Mouse (Mus musculus): ENCODE measurements at regions not wholly inside any gene's neighbourhood (a gene's known extent, or its start where the extent isn't known, plus 50 kb on each side); places are given as distances from the start of the nearest gene placed in this dataset.

- no peak for ATAC-seq (ENCODE audit: low FRiP score, low read depth)
- no peaks in the 10 kb centered on the region for H3K36me3 ChIP-seq
Measured at GRCm38 (mm10) chrX:142507475-142507874, 117.1 kb upstream of the Acsl4 start.

GRCm38 (mm10) chrX:142516406-142517131, 126.2 kb upstream of the Acsl4 start:
- no peaks in the 10 kb centered on the region for H3K27me3 ChIP-seq
- H3K4me2 ChIP-seq: no peak overlapping the region
- no peaks in the 10 kb centered on the region for H3K4me1 ChIP-seq (replicated peaks)
- H3K36me3 ChIP-seq: no peaks in the 10 kb centered on the region
- H3K9ac ChIP-seq: no peak overlapping the region
- ATAC-seq (ENCODE audit: low FRiP score, low read depth): no peak
- no peak overlapping the region for H3K27ac ChIP-seq (replicated peaks)
- WGBS: 92% methylated on average over 5 of the region's 5 CpGs
- no peaks in the 10 kb centered on the region for H3K9me3 ChIP-seq
- no peak overlapping the region for H3K4me3 ChIP-seq

More at GRCm38 (mm10) chrX:142507475-142507874, 117.1 kb upstream of the Acsl4 start:
- Histone ChIP-seq H3K4me2 (no peak overlapping the region), H3K4me3 (no peak overlapping the region), H3K9ac (no peak overlapping the region), H3K9me3 (no peaks in the 10 kb centered on the region), H3K4me1 (replicated peaks) (no peaks in the 10 kb centered on the region), H3K27me3 (no peaks in the 10 kb centered on the region), H3K27ac (replicated peaks) (no peak overlapping the region)

GRCm38 (mm10) chrX:142517205-142517604, 126.9 kb upstream of the Acsl4 start:
- no peaks in the 10 kb centered on the region for H3K4me1 ChIP-seq (replicated peaks)
- H3K9ac ChIP-seq: no peak overlapping the region
- H3K27ac ChIP-seq (replicated peaks): no peak overlapping the region
- no peak for ATAC-seq (ENCODE audit: low FRiP score, low read depth)
- no peaks in the 10 kb centered on the region for H3K9me3 ChIP-seq
- 80% methylated on average over 5 of the region's 5 CpGs for WGBS
- H3K4me2 ChIP-seq: no peak overlapping the region
- H3K4me3 ChIP-seq: no peak overlapping the region
- H3K27me3 ChIP-seq: no peaks in the 10 kb centered on the region
- H3K36me3 ChIP-seq: no peaks in the 10 kb centered on the region

- Histone ChIP-seq H3K4me2 (no peak overlapping the region), H3K27me3 (no peaks in the 10 kb centered on the region), H3K4me1 (replicated peaks) (no peaks in the 10 kb centered on the region), H3K27ac (replicated peaks) (no peak overlapping the region), H3K4me3 (no peak overlapping the region), H3K36me3 (no peaks in the 10 kb centered on the region), H3K9ac (no peak overlapping the region), H3K9me3 (no peaks in the 10 kb centered on the region)
- ATAC-seq (ENCODE audit: low FRiP score, low read depth): no peak
- 89% methylated on average over 4 of the region's 4 CpGs for WGBS
Measured at GRCm38 (mm10) chrX:142521063-142521462, 130.7 kb upstream of the Acsl4 start.

GRCm38 (mm10) chrX:142526953-142527352, 136.6 kb upstream of the Acsl4 start:
- no peaks in the 10 kb centered on the region for H3K9me3 ChIP-seq
- WGBS: 19% methylated on average over 1 of the region's 1 CpGs

GRCm38 (mm10) chrX:142529892-142530291, 139.6 kb upstream of the Acsl4 start:
- no peak overlapping the region for H3K9ac ChIP-seq
- 57% methylated on average over 7 of the region's 7 CpGs for WGBS
- H3K4me3 ChIP-seq: no peak overlapping the region
- H3K4me2 ChIP-seq: no peak overlapping the region
- H3K27me3 ChIP-seq: no peaks in the 10 kb centered on the region
- H3K4me1 ChIP-seq (replicated peaks): no peaks in the 10 kb centered on the region
- H3K9me3 ChIP-seq: no peaks in the 10 kb centered on the region
- H3K36me3 ChIP-seq: no peaks in the 10 kb centered on the region
- ATAC-seq (ENCODE audit: low FRiP score, low read depth): no peak
- H3K27ac ChIP-seq (replicated peaks): no peak overlapping the region

More at GRCm38 (mm10) chrX:142526953-142527352, 136.6 kb upstream of the Acsl4 start:
- Histone ChIP-seq H3K27me3 (no peaks in the 10 kb centered on the region), H3K4me3 (no peak overlapping the region), H3K9ac (no peak overlapping the region), H3K36me3 (no peaks in the 10 kb centered on the region), H3K4me1 (replicated peaks) (no peaks in the 10 kb centered on the region), H3K4me2 (no peak overlapping the region), H3K27ac (replicated peaks) (no peak overlapping the region)
- no peak for ATAC-seq (ENCODE audit: low FRiP score, low read depth)

- no peaks in the 10 kb centered on the region for H3K4me1 ChIP-seq (replicated peaks)
- no peaks in the 10 kb centered on the region for H3K9me3 ChIP-seq
- H3K36me3 ChIP-seq: no peaks in the 10 kb centered on the region
- WGBS: 34% methylated on average over 8 of the region's 8 CpGs
- H3K4me2 ChIP-seq: no peak overlapping the region
- H3K27ac ChIP-seq (replicated peaks): no peak overlapping the region
- ATAC-seq (ENCODE audit: low FRiP score, low read depth): no peak
- no peak overlapping the region for H3K4me3 ChIP-seq
- no peak overlapping the region for H3K9ac ChIP-seq
- 0 out of 2 replicates have a peak, but pooled peaks cover 2% of the 10 kb centered on the region for H3K27me3 ChIP-seq
Measured at GRCm38 (mm10) chrX:142534780-142535179, 144.4 kb upstream of the Acsl4 start.

- Histone ChIP-seq H3K9me3 (no peaks in the 10 kb centered on the region), H3K27me3 (0 out of 2 replicates have a peak, but pooled peaks cover 2% of the 10 kb centered on the region), H3K36me3 (no peaks in the 10 kb centered on the region), H3K4me1 (replicated peaks) (no peaks in the 10 kb centered on the region), H3K9ac (no peak overlapping the region), H3K27ac (replicated peaks) (no peak overlapping the region), H3K4me3 (no peak overlapping the region), H3K4me2 (no peak overlapping the region)
- WGBS: 100% methylated on average over 1 of the region's 1 CpGs
- no peak for ATAC-seq (ENCODE audit: low FRiP score, low read depth)
Measured at GRCm38 (mm10) chrX:142535540-142535939, 145.2 kb upstream of the Acsl4 start.

- ATAC-seq (ENCODE audit: low FRiP score, low read depth): no peak
- Histone ChIP-seq H3K27me3 (0 out of 2 replicates have a peak, but pooled peaks cover 2% of the 10 kb centered on the region), H3K27ac (replicated peaks) (no peak overlapping the region), H3K4me2 (no peak overlapping the region), H3K36me3 (no peaks in the 10 kb centered on the region), H3K4me1 (replicated peaks) (no peaks in the 10 kb centered on the region), H3K9me3 (no peaks in the 10 kb centered on the region), H3K9ac (no peak overlapping the region), H3K4me3 (no peak overlapping the region)
- 95% methylated on average over 2 of the region's 2 CpGs for WGBS
Measured at GRCm38 (mm10) chrX:142535954-142536353, 145.3 kb upstream of the Tmem164 start.

GRCm38 (mm10) chrX:142537259-142537963, 143.8 kb upstream of the Tmem164 start:
- Histone ChIP-seq H3K4me2 (no peak overlapping the region), H3K27ac (replicated peaks) (no peak overlapping the region), H3K9ac (no peak overlapping the region), H3K4me3 (no peak overlapping the region), H3K4me1 (replicated peaks) (no peaks in the 10 kb centered on the region), H3K36me3 (no peaks in the 10 kb centered on the region), H3K9me3 (no peaks in the 10 kb centered on the region), H3K27me3 (0 out of 2 replicates have a peak, but pooled peaks cover 2% of the 10 kb centered on the region)
- no peak for ATAC-seq (ENCODE audit: low FRiP score, low read depth)
- 79% methylated on average over 5 of the region's 5 CpGs for WGBS

- Histone ChIP-seq H3K9me3 (no peaks in the 10 kb centered on the region), H3K4me2 (peak overlapping the region; percentile 41)
- WGBS: 15% methylated on average over 7 of the region's 7 CpGs
Measured at GRCm38 (mm10) chrX:142540264-142540663, 140.9 kb upstream of the Tmem164 start.

GRCm38 (mm10) chrX:142552196-142552595, 129.0 kb upstream of the Tmem164 start:
- H3K4me2 ChIP-seq: no peak overlapping the region
- H3K27me3 ChIP-seq: no peaks in the 10 kb centered on the region
- ATAC-seq (ENCODE audit: low FRiP score, low read depth): no peak
- H3K4me1 ChIP-seq (replicated peaks): no peaks in the 10 kb centered on the region
- no peaks in the 10 kb centered on the region for H3K36me3 ChIP-seq
- no peaks in the 10 kb centered on the region for H3K9me3 ChIP-seq
- H3K4me3 ChIP-seq: no peak overlapping the region
- H3K27ac ChIP-seq (replicated peaks): no peak overlapping the region
- H3K9ac ChIP-seq: no peak overlapping the region
- 83% methylated on average over 4 of the region's 4 CpGs for WGBS

More at GRCm38 (mm10) chrX:142540264-142540663, 140.9 kb upstream of the Tmem164 start:
- no peak overlapping the region for H3K4me3 ChIP-seq
- H3K9ac ChIP-seq: no peak overlapping the region
- H3K27me3 ChIP-seq: peaks cover 7% of the 10 kb centered on the region; the same call in 1 of the 2 replicates
- H3K36me3 ChIP-seq: no peaks in the 10 kb centered on the region
- no peak overlapping the region for H3K27ac ChIP-seq (replicated peaks)
- no peaks in the 10 kb centered on the region for H3K4me1 ChIP-seq (replicated peaks)
- ATAC-seq (ENCODE audit: low FRiP score, low read depth): peak; percentile 74; the same call in 1 of the 2 replicates

All from hindbrain, embryonic 15.5 days (tissue).